Mouse (Mus musculus) E14TG2a.4 (cell line): ENCODE measurements around the gene Htr5a.

Experiments
- CTCF ChIP-seq: conservative IDR thresholded peaks from 2 replicates; pipeline ENCODE4 v1.5.1; 2014; ENCODE audit warnings: low read length
- NANOG ChIP-seq: IDR thresholded peaks from 2 replicates; pipeline ENCODE4 v1.6.1; 2014; ENCODE audit warnings: borderline replicate concordance, low read length, mixed read lengths

- TF ChIP-seq CTCF (no peak), NANOG (no peak)
Measured at GRCm38 (mm10) chr5:27888080-27888479, 46.1 kb downstream of the Htr5a start.
